Mouse (Mus musculus): ENCODE measurements around the gene Pnmt. TPM values are rescaled to one million over a fixed set of nuclear protein-coding genes. Genes with fewer than 3 reads are reported as not detected.

The Pnmt gene
- total and polyA plus RNA-seq, 3 experiments: not detected

DNA sequence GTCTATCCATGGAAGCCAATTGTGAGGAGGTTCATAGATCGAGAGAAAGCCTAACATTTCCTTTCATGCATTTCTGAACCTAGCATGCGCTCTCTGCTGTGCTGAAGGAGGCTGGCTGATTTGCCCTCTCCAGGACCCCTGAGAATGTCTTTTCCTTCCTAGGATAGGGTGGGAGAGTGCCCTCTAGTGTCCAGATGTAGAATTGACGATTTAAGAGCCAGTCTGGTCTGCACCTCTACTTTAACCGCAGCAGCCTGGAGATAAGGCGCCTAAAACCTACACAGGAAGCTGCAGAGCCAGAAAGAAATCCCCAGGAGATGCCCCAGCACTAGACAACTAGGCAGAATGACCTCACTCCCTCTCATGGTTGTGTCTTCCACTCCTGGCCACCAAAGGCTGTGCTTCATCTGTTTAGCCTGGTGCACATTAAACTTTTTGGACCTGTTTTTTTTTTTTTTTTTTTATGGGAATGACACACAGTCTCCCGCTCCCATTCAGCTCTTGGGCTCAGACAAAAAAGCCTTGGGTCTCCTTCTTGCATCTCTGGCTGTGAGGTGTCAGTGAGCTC lies 30.4 kb upstream of the Pnmt start:
- Histone ChIP-seq H3K4me1 (ENCODE audit: control insufficient read depth in 1 of 2, insufficient read depth in 2 of 2) (peaks cover 11 to 45% of the 10 kb centered on the region in 2 experiments), H3K4me3 (replicated peaks in 1 of 3; ENCODE audit: low read depth in 2 of 3, low read length in 2 of 3, poor library complexity in 1 of 3) (no peak overlapping the region), H3K36me3 (replicated peaks in 1 of 2; ENCODE audit: control insufficient read depth in 1 of 2, insufficient read depth in 1 of 2, low read length in 1 of 2) (peaks cover 0 to 14% of the 10 kb centered on the region in 2 experiments), H3K27ac (ENCODE audit: insufficient read depth, low read depth) (no peak overlapping the region), H3K79me2 (replicated peaks; ENCODE audit: control insufficient read depth, extremely low read depth, insufficient read depth, poor library complexity, severe bottlenecking) (peaks cover 11% of the 10 kb centered on the region), H3K27me3 (replicated peaks) (peaks cover 59% of the 10 kb centered on the region), H3K4me2 (ENCODE audit: insufficient read depth, low read depth, poor library complexity, severe bottlenecking) (no peak overlapping the region), H3K9me3 (replicated peaks; ENCODE audit: low read length) (no peaks in the 10 kb centered on the region), H3K9ac (ENCODE audit: insufficient read depth, low read depth) (no peak overlapping the region)
- dilution Hi-C loops (cut with MboI; ENCODE audit: extremely low pct_ligation_motif_present, extremely low pct_unique_long_range_greater_than_20kb, low sequenced_read_pairs) (no loop called here), in situ Hi-C loops (cut with MboI; ENCODE audit: low pct_ligation_motif_present, low pct_unique_long_range_greater_than_20kb, low sequenced_read_pairs) (loop anchor here (5.0 kb wide), 2 partner anchors 36 to 91 kb away; partner anchors contain the start of gene Grb7)
- TF ChIP-seq IRF4 (IDR thresholded peaks at IDR 0.05; ENCODE audit: low read depth, low read length) (peak; percentile 22; the same call in 1 of the 2 replicates), ETS1 (conservative IDR thresholded peaks at IDR 0.05; ENCODE audit: low read depth, low read length) (0 out of 2 replicates have a peak, but pooled peaks have one; percentile 11), TCF12 (IDR thresholded peaks at IDR 0.05; ENCODE audit: low read depth, low read length) (no peak), POLR2A (IDR thresholded peaks at IDR 0.05; ENCODE audit: low read depth, low read length) (no peak), USF1 (IDR thresholded peaks at IDR 0.05; ENCODE audit: low read depth, low read length) (no peak), MAZ (IDR thresholded peaks at IDR 0.05; ENCODE audit: low read depth, low read length) (no peak), HCFC1 (IDR thresholded peaks at IDR 0.05; ENCODE audit: low read depth, low read length) (0 out of 2 replicates have a peak, but pooled peaks have one; percentile 28), EP300 (IDR thresholded peaks at IDR 0.05; ENCODE audit: low read length) (no peak), ZMIZ1 (IDR thresholded peaks at IDR 0.05; ENCODE audit: low read depth, low read length) (no peak), MXI1 (IDR thresholded peaks at IDR 0.05; ENCODE audit: low read depth, low read length) (no peak), PAX5 (IDR thresholded peaks at IDR 0.05; ENCODE audit: low read length) (no peak), SMC3 (IDR thresholded peaks at IDR 0.05; ENCODE audit: low read depth, low read length) (peak; percentile 70), MEF2A (IDR thresholded peaks at IDR 0.05; ENCODE audit: borderline replicate concordance, low read depth, low read length) (no peak), MAX (IDR thresholded peaks at IDR 0.05; ENCODE audit: low read length) (no peak), USF2 (conservative IDR thresholded peaks at IDR 0.05; ENCODE audit: low read depth, low read length) (no peak), RCOR1 (conservative IDR thresholded peaks at IDR 0.05; ENCODE audit: low read depth, low read length) (no peak), RAD21 (IDR thresholded peaks at IDR 0.05; ENCODE audit: low read depth, low read length) (peak; percentile 50), E2F4 (IDR thresholded peaks at IDR 0.05; ENCODE audit: insufficient replicate concordance, low read depth, low read length) (no peak), JUN (IDR thresholded peaks at IDR 0.05; ENCODE audit: insufficient read depth, low read depth, low read length) (no peak), BHLHE40 (IDR thresholded peaks at IDR 0.05; ENCODE audit: low read depth, low read length) (no peak), UBTF (IDR thresholded peaks at IDR 0.05; ENCODE audit: low read depth, low read length) (no peak), KAT2A (IDR thresholded peaks at IDR 0.05; ENCODE audit: insufficient replicate concordance, low read length) (no peak), SIN3A (IDR thresholded peaks at IDR 0.05; ENCODE audit: low read length) (0 out of 2 replicates have a peak, but pooled peaks have one; percentile 25), ZNF384 (IDR thresholded peaks at IDR 0.05; ENCODE audit: low read depth, low read length) (no peak), POLR2AphosphoS2 (IDR thresholded peaks at IDR 0.05; ENCODE audit: low read depth, low read length) (no peak), CHD1 (IDR thresholded peaks at IDR 0.05; ENCODE audit: low read depth, low read length) (no peak), ZC3H11A (IDR thresholded peaks at IDR 0.05; ENCODE audit: low read depth, low read length) (no peak), MYC (IDR thresholded peaks at IDR 0.05; ENCODE audit: low read depth, low read length) (no peak), ELF1 (IDR thresholded peaks at IDR 0.05; ENCODE audit: low read depth, low read length) (no peak; the same call in 1 of the 2 replicates), CTCF (conservative IDR thresholded peaks at IDR 0.05 in 1 of 2, IDR thresholded peaks at IDR 0.05 in 1 of 2; ENCODE audit: low read depth in 2 of 2, low read length in 2 of 2) (peak; percentile 90 to 96), TBP (conservative IDR thresholded peaks at IDR 0.05; ENCODE audit: low read depth, low read length) (no peak), ZKSCAN1 (IDR thresholded peaks at IDR 0.05; ENCODE audit: borderline replicate concordance, low read depth, low read length) (no peak), CHD2 (IDR thresholded peaks at IDR 0.05; ENCODE audit: low read length) (no peak), JUND (conservative IDR thresholded peaks at IDR 0.05; ENCODE audit: low read depth, low read length) (no peak), NRF1 (IDR thresholded peaks at IDR 0.05; ENCODE audit: low read depth, low read length) (no peak), GABPA (IDR thresholded peaks at IDR 0.05; ENCODE audit: insufficient replicate concordance, low read depth, low read length) (no peak), NELFE (IDR thresholded peaks at IDR 0.05; ENCODE audit: low read depth, low read length) (no peak), MAFK (IDR thresholded peaks at IDR 0.05; ENCODE audit: insufficient replicate concordance, low read length) (no peak)
- DNase-seq (ENCODE audit: extremely low read depth): peak; percentile 84

Data from CH12.LX (cell line).